Mouse (Mus musculus): ENCODE measurements around the gene Nsf. TPM values are rescaled to one million over a fixed set of nuclear protein-coding genes. Genes with fewer than 3 reads are reported as not detected.

The Nsf gene
- polyA plus RNA-seq, 1 experiment: 11.2 TPM

GRCm38 (mm10) chr11:103830476-103830875 lies 123.4 kb downstream of the Nsf start:
- H3K4me3 ChIP-seq (replicated peaks): no peak overlapping the region
- H3K9me3 ChIP-seq: no peaks in the 10 kb centered on the region
- no peak for TF ChIP-seq GATA1 (IDR thresholded peaks at IDR 0.05; ENCODE audit: borderline replicate concordance, low read length)
- TF ChIP-seq FLI1 (IDR thresholded peaks at IDR 0.05; ENCODE audit: low read length): no peak
- peaks cover 97% of the 10 kb centered on the region for H3K36me3 ChIP-seq (replicated peaks; ENCODE audit: low read length)
- no peaks in the 10 kb centered on the region for H3K27me3 ChIP-seq (replicated peaks)
- no peaks in the 10 kb centered on the region for H3K4me1 ChIP-seq

- no peaks in the 10 kb centered on the region for H3K27me3 ChIP-seq (replicated peaks)
- H3K9me3 ChIP-seq: no peaks in the 10 kb centered on the region
- H3K36me3 ChIP-seq (replicated peaks; ENCODE audit: low read length): peaks cover 97% of the 10 kb centered on the region
- TF ChIP-seq FLI1 (IDR thresholded peaks at IDR 0.05; ENCODE audit: low read length) (no peak), GATA1 (IDR thresholded peaks at IDR 0.05; ENCODE audit: borderline replicate concordance, low read length) (no peak)
- H3K4me3 ChIP-seq (replicated peaks): no peak overlapping the region
- no peaks in the 10 kb centered on the region for H3K4me1 ChIP-seq
Observed at GRCm38 (mm10) chr11:103829956-103830355, 123.9 kb downstream of the Nsf start.

GRCm38 (mm10) chr11:103828866-103829265 lies 125.0 kb downstream of the Nsf start:
- no peaks in the 10 kb centered on the region for H3K27me3 ChIP-seq (replicated peaks)
- TF ChIP-seq GATA1 (IDR thresholded peaks at IDR 0.05; ENCODE audit: borderline replicate concordance, low read length) (no peak), FLI1 (IDR thresholded peaks at IDR 0.05; ENCODE audit: low read length) (no peak)
- no peaks in the 10 kb centered on the region for H3K4me1 ChIP-seq
- peaks cover 99% of the 10 kb centered on the region for H3K36me3 ChIP-seq (replicated peaks; ENCODE audit: low read length)
- H3K9me3 ChIP-seq: no peaks in the 10 kb centered on the region
- no peak overlapping the region for H3K4me3 ChIP-seq (replicated peaks)

- Histone ChIP-seq H3K36me3 (replicated peaks; ENCODE audit: low read length) (peaks cover 99% of the 10 kb centered on the region), H3K27me3 (replicated peaks) (no peaks in the 10 kb centered on the region), H3K9me3 (no peaks in the 10 kb centered on the region), H3K4me3 (replicated peaks) (no peak overlapping the region), H3K4me1 (no peaks in the 10 kb centered on the region)
- TF ChIP-seq FLI1 (IDR thresholded peaks at IDR 0.05; ENCODE audit: low read length): no peak
- no peak for TF ChIP-seq GATA1 (IDR thresholded peaks at IDR 0.05; ENCODE audit: borderline replicate concordance, low read length)
Observed at GRCm38 (mm10) chr11:103827201-103827600, 126.7 kb downstream of the Nsf start.

- no peak overlapping the region for H3K4me3 ChIP-seq (replicated peaks)
- peaks cover 43% of the 10 kb centered on the region for H3K27me3 ChIP-seq (replicated peaks)
- TF ChIP-seq GATA1 (IDR thresholded peaks at IDR 0.05; ENCODE audit: borderline replicate concordance, low read length): no peak
- no peak for TF ChIP-seq FLI1 (IDR thresholded peaks at IDR 0.05; ENCODE audit: low read length)
- no peaks in the 10 kb centered on the region for H3K9me3 ChIP-seq
- peaks cover 11% of the 10 kb centered on the region for H3K4me1 ChIP-seq
- H3K36me3 ChIP-seq (replicated peaks; ENCODE audit: low read length): peaks cover 34% of the 10 kb centered on the region
Observed at GRCm38 (mm10) chr11:103816719-103817118, 137.1 kb downstream of the Nsf start.

GRCm38 (mm10) chr11:103815986-103816385 lies 137.9 kb downstream of the Nsf start:
- peaks cover 27% of the 10 kb centered on the region for H3K36me3 ChIP-seq (replicated peaks; ENCODE audit: low read length)

GRCm38 (mm10) chr11:103814808-103815207 lies 139.0 kb downstream of the Nsf start:
- peaks cover 62% of the 10 kb centered on the region for H3K27me3 ChIP-seq (replicated peaks)
- peaks cover 17% of the 10 kb centered on the region for H3K36me3 ChIP-seq (replicated peaks; ENCODE audit: low read length)
- H3K4me1 ChIP-seq: peaks cover 19% of the 10 kb centered on the region
- no peak overlapping the region for H3K4me3 ChIP-seq (replicated peaks)
- H3K9me3 ChIP-seq: peaks cover 5% of the 10 kb centered on the region; the same call in 1 of the 2 replicates
- TF ChIP-seq FLI1 (IDR thresholded peaks at IDR 0.05; ENCODE audit: low read length): no peak
- TF ChIP-seq GATA1 (IDR thresholded peaks at IDR 0.05; ENCODE audit: borderline replicate concordance, low read length): no peak

More at GRCm38 (mm10) chr11:103815986-103816385, 137.9 kb downstream of the Nsf start:
- Histone ChIP-seq H3K4me3 (replicated peaks) (no peak overlapping the region), H3K9me3 (peaks cover 4% of the 10 kb centered on the region; the same call in 1 of the 2 replicates), H3K4me1 (peaks cover 11% of the 10 kb centered on the region), H3K27me3 (replicated peaks) (peaks cover 50% of the 10 kb centered on the region)
- TF ChIP-seq GATA1 (IDR thresholded peaks at IDR 0.05; ENCODE audit: borderline replicate concordance, low read length): no peak
- no peak for TF ChIP-seq FLI1 (IDR thresholded peaks at IDR 0.05; ENCODE audit: low read length)

- Histone ChIP-seq H3K4me3 (replicated peaks) (no peak overlapping the region), H3K27me3 (replicated peaks) (peaks cover 96% of the 10 kb centered on the region), H3K4me1 (peaks cover 27% of the 10 kb centered on the region), H3K9me3 (peaks cover 20% of the 10 kb centered on the region), H3K36me3 (replicated peaks; ENCODE audit: low read length) (no peaks in the 10 kb centered on the region)
- TF ChIP-seq FLI1 (IDR thresholded peaks at IDR 0.05; ENCODE audit: low read length): no peak
- TF ChIP-seq GATA1 (IDR thresholded peaks at IDR 0.05; ENCODE audit: borderline replicate concordance, low read length): no peak
Observed at GRCm38 (mm10) chr11:103811246-103811645, 142.6 kb downstream of the Nsf start.

GRCm38 (mm10) chr11:103810631-103811030 lies 143.2 kb downstream of the Nsf start:
- Histone ChIP-seq H3K4me1 (peaks cover 27% of the 10 kb centered on the region), H3K4me3 (replicated peaks) (no peak overlapping the region), H3K27me3 (replicated peaks) (peaks cover 100% of the 10 kb centered on the region), H3K36me3 (replicated peaks; ENCODE audit: low read length) (no peaks in the 10 kb centered on the region), H3K9me3 (peaks cover 26% of the 10 kb centered on the region)
- TF ChIP-seq GATA1 (IDR thresholded peaks at IDR 0.05; ENCODE audit: borderline replicate concordance, low read length) (no peak), FLI1 (IDR thresholded peaks at IDR 0.05; ENCODE audit: low read length) (no peak)

- Histone ChIP-seq H3K4me3 (replicated peaks) (peak overlapping the region; percentile 79), H3K27me3 (replicated peaks) (peaks cover 100% of the 10 kb centered on the region), H3K9me3 (peaks cover 33% of the 10 kb centered on the region), H3K4me1 (peaks cover 23% of the 10 kb centered on the region), H3K36me3 (replicated peaks; ENCODE audit: low read length) (no peaks in the 10 kb centered on the region)
- TF ChIP-seq GATA1 (IDR thresholded peaks at IDR 0.05; ENCODE audit: borderline replicate concordance, low read length) (no peak), FLI1 (IDR thresholded peaks at IDR 0.05; ENCODE audit: low read length) (no peak)
Observed at GRCm38 (mm10) chr11:103809611-103810598, 144.0 kb downstream of the Nsf start.

Measured in megakaryocyte, embryonic 14.5 days (primary cell).